Mouse (Mus musculus) lung, postnatal 0 days (tissue): ENCODE measurements around the gene Scel.

ENCODE experiments used
- CTCF ChIP-seq: IDR thresholded peaks from 2 replicates; pipeline ENCODE4 v1.5.1; 2016; ENCODE audit warnings: antibody characterized with exemption, mild to moderate bottlenecking
- EP300 ChIP-seq: IDR thresholded peaks from 2 replicates; pipeline ENCODE4 v1.6.1; 2016; ENCODE audit warnings: antibody characterized with exemption, mild to moderate bottlenecking, control low read depth

DNA sequence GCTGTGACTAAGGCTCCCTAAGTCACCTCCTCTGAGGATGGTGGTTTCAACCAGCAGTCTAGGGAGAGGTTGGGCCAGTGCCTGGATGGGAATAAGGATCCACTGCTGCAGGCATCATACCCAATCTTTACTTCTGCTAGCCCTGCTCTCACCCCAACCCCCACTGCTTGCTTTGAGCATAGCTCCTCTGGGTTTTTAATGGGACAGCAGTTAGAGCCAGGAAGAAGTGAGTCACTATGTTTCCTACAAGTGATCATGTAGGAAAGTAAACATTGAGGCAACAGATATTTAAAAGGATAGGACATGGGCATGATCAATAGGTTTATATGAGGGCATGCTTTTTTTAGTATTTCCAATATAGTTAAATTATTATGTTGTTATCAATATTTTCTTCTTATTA, 63.9 kb downstream of the Scel start:
- no peak for TF ChIP-seq CTCF
- no peak for TF ChIP-seq EP300
